Mouse (Mus musculus): ENCODE results near the gene Cldn14. TPM values are rescaled to one million over a fixed set of nuclear protein-coding genes. Genes with fewer than 3 reads are reported as not detected.

Cldn14 gene
- polyA plus RNA-seq, 1 experiment from 2014 or later: 0.91 TPM

GRCm38 (mm10) chr16:93923788-93924187 is 84.8 kb downstream of the Cldn14 start:
- WGBS (ENCODE audit: insufficient replicate concordance): 63% methylated on average over 7 of the region's 7 CpGs
- no peak for ATAC-seq (ENCODE audit: low read depth)

DNA sequence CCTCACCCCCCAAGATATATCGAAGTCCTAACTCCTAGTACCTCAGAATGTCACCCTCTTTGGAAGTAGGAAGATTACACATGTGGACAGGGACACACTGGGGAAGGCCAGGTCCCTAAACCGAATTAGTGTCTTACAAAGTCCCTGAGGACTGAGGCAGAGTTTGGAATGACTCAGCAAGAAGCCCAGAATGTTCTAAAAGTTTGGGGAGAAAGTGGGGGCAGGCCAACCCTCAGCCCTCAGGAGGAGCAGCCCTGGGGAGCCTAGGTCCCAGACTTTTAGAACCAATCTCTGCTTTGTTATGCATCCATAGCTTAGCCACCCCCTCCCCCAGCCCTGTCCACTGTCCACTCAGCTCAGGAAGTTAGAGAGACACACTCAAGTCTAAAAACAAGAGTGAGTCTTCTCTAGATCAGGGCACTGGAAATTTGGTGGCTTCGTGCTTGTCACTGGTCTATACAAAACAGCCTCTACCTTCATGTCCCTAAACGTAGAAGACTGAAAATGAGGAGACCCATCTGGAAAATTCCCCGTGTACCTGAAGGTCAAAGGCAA is 85.7 kb downstream of the Cldn14 start:
- H3K36me3 ChIP-seq: no peaks in the 10 kb centered on the region
- no peak overlapping the region for H3K4me2 ChIP-seq
- H3K9ac ChIP-seq: no peak overlapping the region
- no peak for DNase-seq
- H3K4me3 ChIP-seq (replicated peaks): no peak overlapping the region
- no peak overlapping the region for H3K27ac ChIP-seq
- peaks cover 11% of the 10 kb centered on the region for H3K4me1 ChIP-seq (replicated peaks)
- ATAC-seq (ENCODE audit: low read depth): no peak
- no peaks in the 10 kb centered on the region for H3K9me3 ChIP-seq (replicated peaks)
- no peaks in the 10 kb centered on the region; the same call in 1 of the 2 replicates for H3K27me3 ChIP-seq
- 55% methylated on average over 5 of the region's 5 CpGs for WGBS (ENCODE audit: insufficient replicate concordance)

More at GRCm38 (mm10) chr16:93923788-93924187, 84.8 kb downstream of the Cldn14 start:
- Histone ChIP-seq H3K9ac (no peak overlapping the region), H3K9me3 (replicated peaks) (no peaks in the 10 kb centered on the region), H3K27ac (no peak overlapping the region), H3K27me3 (no peaks in the 10 kb centered on the region; the same call in 1 of the 2 replicates), H3K4me1 (replicated peaks) (0 out of 2 replicates have a peak, but pooled peaks cover 7% of the 10 kb centered on the region), H3K4me2 (no peak overlapping the region), H3K36me3 (no peaks in the 10 kb centered on the region), H3K4me3 (replicated peaks) (no peak overlapping the region)
- no peak for DNase-seq

- Histone ChIP-seq H3K36me3 (no peaks in the 10 kb centered on the region), H3K27ac (no peak overlapping the region), H3K4me3 (replicated peaks) (no peak overlapping the region), H3K4me2 (no peak overlapping the region), H3K9ac (no peak overlapping the region), H3K27me3 (no peaks in the 10 kb centered on the region), H3K9me3 (replicated peaks) (no peaks in the 10 kb centered on the region), H3K4me1 (replicated peaks) (peaks cover 14% of the 10 kb centered on the region)
- 46% methylated on average over 4 of the region's 4 CpGs for WGBS (ENCODE audit: insufficient replicate concordance)
- ATAC-seq (ENCODE audit: low read depth): no peak
- DNase-seq: no peak
Measured at GRCm38 (mm10) chr16:93920673-93921072, 88.0 kb downstream of the Cldn14 start.

DNA sequence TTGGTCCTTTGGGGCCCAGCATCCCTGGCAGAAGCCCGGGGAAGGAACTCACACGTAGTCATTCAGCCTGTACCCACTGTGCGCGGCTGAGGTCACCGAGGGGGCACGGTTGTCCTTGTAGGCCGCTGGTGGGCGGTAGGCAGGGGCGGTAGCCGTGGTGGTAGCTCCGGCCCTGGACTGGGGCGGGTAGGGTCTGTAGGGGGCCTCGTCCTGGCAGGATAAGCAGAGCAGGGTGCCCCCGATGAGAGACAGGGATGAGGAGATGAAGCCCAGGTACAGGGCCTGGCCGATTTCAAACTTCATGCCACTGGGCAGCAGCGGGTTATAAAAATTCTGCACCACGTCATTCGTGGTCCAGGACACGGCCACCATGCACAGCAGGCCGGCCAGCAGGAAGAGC is 89.4 kb downstream of the Cldn14 start:
- Histone ChIP-seq H3K9me3 (replicated peaks) (no peaks in the 10 kb centered on the region), H3K4me1 (replicated peaks) (peaks cover 13% of the 10 kb centered on the region), H3K9ac (no peak overlapping the region), H3K27ac (no peak overlapping the region), H3K4me3 (replicated peaks) (no peak overlapping the region), H3K36me3 (no peaks in the 10 kb centered on the region), H3K4me2 (no peak overlapping the region), H3K27me3 (no peaks in the 10 kb centered on the region)
- DNase-seq: no peak
- WGBS (ENCODE audit: insufficient replicate concordance): 71% methylated on average over 20 of the region's 20 CpGs
- ATAC-seq (ENCODE audit: low read depth): no peak

DNA sequence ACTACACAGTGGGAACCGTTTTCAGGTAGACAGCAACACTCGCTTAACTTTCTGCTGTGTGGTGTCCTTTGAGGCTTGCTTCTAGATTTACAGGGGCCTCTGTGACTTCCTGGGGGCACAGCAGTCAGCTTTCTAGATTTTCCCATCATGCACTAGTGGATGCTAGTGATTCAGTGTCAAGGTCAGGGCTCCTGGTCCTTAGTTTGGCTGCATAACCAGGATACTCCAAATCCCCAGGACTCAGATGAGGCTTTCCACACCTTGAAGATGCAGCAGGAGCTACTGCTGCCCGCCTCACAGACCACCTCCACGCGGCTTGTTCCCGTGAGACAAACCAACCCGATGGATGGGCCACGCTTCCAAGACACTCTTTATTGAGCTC is 90.0 kb downstream of the Cldn14 start:
- Histone ChIP-seq H3K9ac (no peak overlapping the region), H3K27me3 (no peaks in the 10 kb centered on the region), H3K4me3 (replicated peaks) (no peak overlapping the region), H3K4me2 (peak overlapping the region; percentile 23; the same call in 1 of the 2 replicates), H3K9me3 (replicated peaks) (no peaks in the 10 kb centered on the region), H3K36me3 (no peaks in the 10 kb centered on the region), H3K27ac (no peak overlapping the region), H3K4me1 (replicated peaks) (peaks cover 15% of the 10 kb centered on the region)
- 54% methylated on average over 8 of the region's 8 CpGs for WGBS (ENCODE audit: insufficient replicate concordance)
- DNase-seq (no peak), ATAC-seq (ENCODE audit: low read depth) (no peak)

- no peaks in the 10 kb centered on the region for H3K27me3 ChIP-seq
- peak overlapping the region; percentile 23; the same call in 1 of the 2 replicates for H3K4me2 ChIP-seq
- peak; percentile 71 for DNase-seq
- no peak overlapping the region for H3K9ac ChIP-seq
- no peaks in the 10 kb centered on the region for H3K36me3 ChIP-seq
- peaks cover 15% of the 10 kb centered on the region for H3K4me1 ChIP-seq (replicated peaks)
- H3K9me3 ChIP-seq (replicated peaks): no peaks in the 10 kb centered on the region
- no peak overlapping the region for H3K4me3 ChIP-seq (replicated peaks)
- no peak overlapping the region for H3K27ac ChIP-seq
- 37% methylated on average over 18 of the region's 22 CpGs for WGBS (ENCODE audit: insufficient replicate concordance)
- ATAC-seq (ENCODE audit: low read depth): peak; percentile 52
Measured at GRCm38 (mm10) chr16:93917712-93918678, 90.6 kb downstream of the Cldn14 start.

DNA sequence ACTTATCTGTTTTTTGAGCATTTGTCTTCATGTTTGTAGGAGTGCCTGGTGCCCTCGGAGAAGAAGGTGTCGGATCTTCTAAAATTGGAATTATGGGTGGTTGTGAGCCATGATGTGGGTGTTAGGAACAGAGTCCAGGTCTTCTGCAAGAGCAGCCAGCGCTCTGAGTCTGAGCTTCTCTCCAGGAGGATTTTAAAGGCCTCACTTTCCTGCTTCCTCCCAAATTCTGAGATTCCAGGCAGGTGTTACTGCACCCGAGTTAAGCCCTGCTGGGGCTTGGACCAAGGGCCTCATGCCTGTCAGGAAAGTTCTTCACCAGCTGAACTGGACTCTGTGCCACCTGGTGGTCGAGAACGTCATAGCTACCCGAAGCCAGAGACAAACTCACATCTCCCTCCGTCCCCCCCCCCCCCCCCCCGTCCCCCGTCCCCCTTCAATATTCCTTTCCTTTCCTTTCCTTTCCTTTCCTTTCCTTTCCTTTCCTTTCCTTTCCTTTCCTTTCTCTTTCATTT is 93.2 kb downstream of the Cldn14 start:
- no peaks in the 10 kb centered on the region for H3K9me3 ChIP-seq (replicated peaks)
- no peaks in the 10 kb centered on the region for H3K27me3 ChIP-seq
- H3K9ac ChIP-seq: no peak overlapping the region
- no peak overlapping the region for H3K4me3 ChIP-seq (replicated peaks)
- H3K4me1 ChIP-seq (replicated peaks): peaks cover 20% of the 10 kb centered on the region
- H3K27ac ChIP-seq: no peak overlapping the region
- no peaks in the 10 kb centered on the region for H3K36me3 ChIP-seq
- no peak overlapping the region for H3K4me2 ChIP-seq
- DNase-seq (no peak), ATAC-seq (ENCODE audit: low read depth) (no peak)
- 26% methylated on average over 10 of the region's 10 CpGs for WGBS (ENCODE audit: insufficient replicate concordance)

- no peak overlapping the region for H3K4me2 ChIP-seq
- ATAC-seq (ENCODE audit: low read depth) (no peak), DNase-seq (no peak)
- peaks cover 21% of the 10 kb centered on the region for H3K4me1 ChIP-seq (replicated peaks)
- H3K9me3 ChIP-seq (replicated peaks): no peaks in the 10 kb centered on the region
- H3K9ac ChIP-seq: no peak overlapping the region
- WGBS (ENCODE audit: insufficient replicate concordance): 60% methylated on average over 10 of the region's 10 CpGs
- no peaks in the 10 kb centered on the region for H3K27me3 ChIP-seq
- H3K4me3 ChIP-seq (replicated peaks): no peak overlapping the region
- no peak overlapping the region; the same call in 1 of the 2 replicates for H3K27ac ChIP-seq
- H3K36me3 ChIP-seq: no peaks in the 10 kb centered on the region
Measured at GRCm38 (mm10) chr16:93913881-93914576, 94.6 kb downstream of the Cldn14 start.

- Histone ChIP-seq H3K27me3 (no peaks in the 10 kb centered on the region), H3K4me3 (replicated peaks) (no peak overlapping the region), H3K4me2 (no peak overlapping the region), H3K4me1 (replicated peaks) (peaks cover 16% of the 10 kb centered on the region), H3K9me3 (replicated peaks) (no peaks in the 10 kb centered on the region), H3K36me3 (no peaks in the 10 kb centered on the region), H3K9ac (no peak overlapping the region), H3K27ac (no peak overlapping the region)
- 54% methylated on average over 3 of the region's 3 CpGs for WGBS (ENCODE audit: insufficient replicate concordance)
- DNase-seq: no peak
- no peak for ATAC-seq (ENCODE audit: low read depth)
Measured at GRCm38 (mm10) chr16:93912808-93913207, 95.8 kb downstream of the Cldn14 start.

DNA sequence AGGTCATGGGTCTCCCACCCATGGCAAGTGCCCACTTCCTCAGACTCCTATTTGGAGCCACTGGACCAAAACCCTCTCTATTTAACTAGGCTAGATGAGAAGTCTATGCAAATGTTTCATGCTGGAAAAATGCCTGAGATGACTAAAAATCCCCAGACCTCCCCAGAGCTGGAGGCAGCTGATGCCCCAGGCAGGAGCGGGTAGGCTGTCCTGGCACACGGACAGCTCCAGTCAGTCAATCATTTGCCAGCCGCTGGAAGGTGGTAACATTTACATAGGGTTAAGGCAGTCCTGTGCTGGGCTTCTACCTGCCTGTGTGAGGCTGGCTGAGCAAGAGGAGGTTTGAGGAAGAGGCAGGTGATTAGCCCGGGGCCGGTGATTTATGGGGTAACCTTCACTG is 96.5 kb downstream of the Cldn14 start:
- H3K27me3 ChIP-seq: no peaks in the 10 kb centered on the region
- DNase-seq (no peak), ATAC-seq (ENCODE audit: low read depth) (no peak)
- no peak overlapping the region for H3K27ac ChIP-seq
- H3K9me3 ChIP-seq (replicated peaks): no peaks in the 10 kb centered on the region
- H3K4me1 ChIP-seq (replicated peaks): peaks cover 14% of the 10 kb centered on the region
- H3K4me2 ChIP-seq: no peak overlapping the region
- no peak overlapping the region for H3K9ac ChIP-seq
- 62% methylated on average over 5 of the region's 5 CpGs for WGBS (ENCODE audit: insufficient replicate concordance)
- H3K4me3 ChIP-seq (replicated peaks): no peak overlapping the region
- 0 out of 2 replicates have a peak, but pooled peaks cover 1% of the 10 kb centered on the region for H3K36me3 ChIP-seq

Data from liver, embryonic 13.5 days (tissue).